Mouse (Mus musculus): ENCODE data around the gene Ifna1.
"Not testable (repeated sequence)": the region's sequence is repeated elsewhere in the genome, so short reads cannot be mapped to it uniquely, and the experiment has no call there.

The Ifna1 gene

DNA sequence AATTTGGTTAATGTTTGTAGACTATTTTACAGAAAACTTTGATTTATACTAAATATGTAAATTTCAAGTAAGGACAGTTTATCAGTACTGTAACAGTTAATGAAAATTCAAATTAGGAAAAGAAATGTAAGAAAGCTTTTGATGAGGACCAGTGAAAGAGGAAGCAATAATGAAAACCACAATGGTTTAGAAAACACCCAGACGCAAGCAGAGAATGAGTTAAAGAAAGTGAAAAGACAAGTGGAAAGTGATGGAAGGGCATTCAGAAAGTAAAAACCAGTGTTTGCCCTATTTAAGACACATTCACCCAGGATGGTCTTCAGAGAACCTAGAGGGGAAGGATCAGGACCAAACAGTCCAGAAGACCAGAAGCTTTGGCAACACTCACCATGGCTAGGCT, at the start of gene Ifna1:
TSS of gene Ifna1 (plus strand) at position 390 of the 400 bp plus-strand sequence.
- no peak for DNase-seq (ENCODE audit: extremely low read depth, low read depth, low spot score)

DNA sequence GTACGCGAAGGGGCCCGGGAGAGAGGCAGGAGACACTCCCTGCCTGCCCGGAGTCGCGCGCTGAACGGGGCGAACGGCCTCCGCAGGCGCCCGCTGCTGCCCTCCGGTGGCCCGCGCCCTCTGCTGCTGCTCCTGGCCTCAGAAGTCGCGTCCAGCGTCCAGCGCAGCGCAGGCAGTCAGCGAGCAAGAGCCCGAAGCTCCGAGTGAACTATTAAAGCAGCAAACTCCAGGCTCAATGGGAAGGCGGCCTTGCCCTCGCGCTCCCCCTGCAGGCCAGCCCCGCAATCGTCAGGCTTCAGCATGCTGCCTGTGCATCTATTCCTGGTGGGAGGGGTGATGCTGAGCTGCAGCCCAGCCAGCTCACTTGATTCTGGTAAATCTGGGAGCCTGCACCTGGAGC, 46.9 kb upstream of the Ifna1 start, which contains the start of gene Gm13287:
TSS of gene Gm13287 (plus strand) at position 301 of the 400 bp plus-strand sequence.
- DNase-seq (ENCODE audit: extremely low read depth, low read depth, low spot score): not testable (repeated sequence)

DNA sequence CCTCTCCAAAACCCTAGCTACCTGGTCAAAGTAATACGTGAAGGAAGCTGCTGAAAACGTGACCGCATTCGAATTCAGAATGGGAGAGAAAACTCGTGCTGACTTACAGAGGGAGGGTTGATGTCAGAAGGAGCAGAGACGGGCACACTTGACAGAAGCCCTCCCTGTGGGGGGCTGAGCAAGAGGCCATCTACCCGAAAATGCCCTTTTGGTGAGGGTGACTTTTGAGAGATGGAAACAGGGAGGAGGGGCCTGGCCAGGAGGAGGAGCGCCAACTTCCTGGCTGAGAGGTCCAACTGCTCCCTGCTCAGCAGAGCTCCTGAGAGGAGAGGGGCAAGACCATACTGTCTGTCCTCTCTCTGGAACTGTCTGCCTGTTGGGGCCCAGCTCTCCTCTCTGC, 44.7 kb upstream of the Ifna1 start, which contains the start of gene Gm13288:
TSS of gene Gm13288 (plus strand) at position 301 of the 400 bp plus-strand sequence.
- DNase-seq (ENCODE audit: extremely low read depth, low read depth, low spot score): not testable (repeated sequence)

DNA sequence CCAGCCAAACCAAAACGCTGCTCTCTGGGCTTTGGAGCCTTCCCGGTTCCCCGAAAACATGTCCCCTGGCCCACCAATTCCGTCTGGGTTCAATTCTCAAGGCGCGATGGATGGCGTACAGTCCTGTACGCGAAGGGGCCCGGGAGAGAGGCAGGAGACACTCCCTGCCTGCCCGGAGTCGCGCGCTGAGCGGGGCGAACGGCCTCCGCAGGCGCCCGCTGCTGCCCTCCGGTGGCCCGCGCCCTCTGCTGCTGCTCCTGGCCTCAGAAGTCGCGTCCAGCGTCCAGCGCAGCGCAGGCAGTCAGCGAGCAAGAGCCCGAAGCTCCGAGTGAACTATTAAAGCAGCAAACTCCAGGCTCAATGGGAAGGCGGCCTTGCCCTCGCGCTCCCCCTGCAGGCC, 44.1 kb upstream of the Ifna1 start:
- not testable (repeated sequence) for DNase-seq (ENCODE audit: extremely low read depth, low read depth, low spot score)

DNA sequence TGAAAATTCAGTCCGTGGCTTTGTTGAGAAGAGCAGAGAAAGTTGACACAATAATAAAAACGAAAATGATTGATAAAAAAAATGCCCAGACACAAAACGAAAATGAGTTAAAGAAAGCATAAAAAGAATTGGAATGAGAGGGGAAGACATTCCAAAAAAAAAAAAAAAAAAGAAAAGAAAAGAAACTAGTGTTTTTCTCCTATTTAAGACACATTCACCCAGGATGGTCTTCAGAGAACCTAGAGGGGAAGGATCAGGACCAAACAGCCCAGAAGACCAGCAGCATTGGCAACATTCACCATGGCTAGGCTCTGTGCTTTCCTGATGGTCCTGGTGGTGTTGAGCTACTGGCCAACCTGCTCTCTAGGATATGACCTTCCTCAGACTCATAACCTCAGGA, 34.0 kb upstream of the Ifna1 start, which contains the start of gene Ifna7:
TSS of gene Ifna7 (plus strand) at position 301 of the 400 bp plus-strand sequence.
- DNase-seq (ENCODE audit: extremely low read depth, low read depth, low spot score): no peak

DNA sequence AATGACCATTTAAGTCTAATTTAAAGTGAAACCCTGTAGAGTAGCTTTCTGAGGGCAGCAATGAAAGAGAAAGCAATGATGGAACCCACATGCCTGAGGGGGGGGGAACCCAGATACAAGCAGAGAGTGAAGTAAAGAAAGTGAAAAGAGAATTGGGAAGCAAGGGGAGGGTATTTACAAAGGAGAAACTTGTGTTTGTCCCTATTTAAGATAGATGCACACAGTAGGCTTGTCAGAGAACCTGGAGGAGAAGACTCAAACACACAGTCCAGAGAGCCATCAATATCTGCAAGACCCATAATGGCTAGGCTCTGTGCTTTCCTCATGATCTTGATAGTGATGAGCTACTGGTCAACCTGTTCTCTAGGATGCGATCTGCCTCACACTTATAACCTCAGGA, 30.2 kb upstream of the Ifna1 start, which contains the start of gene Ifna11:
TSS of gene Ifna11 (plus strand) at position 301 of the 400 bp plus-strand sequence.
- DNase-seq (ENCODE audit: extremely low read depth, low read depth, low spot score): no peak

DNA sequence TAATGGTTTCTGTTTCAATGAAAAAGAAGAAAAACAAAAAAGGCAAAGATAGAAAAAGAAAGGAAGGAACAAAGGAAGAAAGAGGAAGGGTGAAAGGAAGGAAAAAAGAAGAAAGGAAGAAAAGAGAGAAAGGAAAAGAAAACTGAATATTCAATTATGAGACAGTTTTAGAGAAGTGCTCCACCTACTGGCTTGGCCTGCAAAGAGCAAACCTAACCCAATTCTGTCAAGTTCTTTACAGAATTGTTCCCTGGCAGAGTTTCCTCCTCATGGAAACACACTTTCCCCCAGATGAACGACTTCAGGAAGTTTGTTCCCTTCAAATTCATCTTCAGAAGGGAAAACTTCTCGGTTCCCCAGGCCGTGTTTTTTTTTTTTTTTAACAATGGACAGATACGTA, 26.9 kb upstream of the Ifna1 start:
- no peak for DNase-seq (ENCODE audit: extremely low read depth, low read depth, low spot score)

DNA sequence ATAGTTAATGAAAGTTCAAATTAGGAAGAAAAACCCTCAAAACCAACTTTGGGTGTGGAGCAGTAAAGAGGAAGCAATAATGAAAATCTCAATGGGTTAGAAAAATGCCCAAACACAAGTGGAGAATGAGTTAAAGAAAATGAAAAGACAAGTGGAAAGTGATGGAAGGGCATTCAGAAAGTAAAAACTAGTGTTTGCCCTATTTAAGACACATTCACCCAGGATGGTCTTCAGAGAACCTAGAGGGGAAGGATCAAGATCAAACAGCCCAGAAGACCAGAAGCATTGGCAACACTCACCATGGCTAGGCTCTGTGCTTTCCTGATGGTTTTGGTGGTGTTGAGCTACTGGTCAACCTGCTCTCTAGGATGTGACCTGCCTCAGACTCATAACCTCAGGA, 22.8 kb upstream of the Ifna1 start, which contains the start of gene Ifna6:
TSS of gene Ifna6 (plus strand) at position 301 of the 400 bp plus-strand sequence.
- DNase-seq (ENCODE audit: extremely low read depth, low read depth, low spot score): not testable (repeated sequence)

DNA sequence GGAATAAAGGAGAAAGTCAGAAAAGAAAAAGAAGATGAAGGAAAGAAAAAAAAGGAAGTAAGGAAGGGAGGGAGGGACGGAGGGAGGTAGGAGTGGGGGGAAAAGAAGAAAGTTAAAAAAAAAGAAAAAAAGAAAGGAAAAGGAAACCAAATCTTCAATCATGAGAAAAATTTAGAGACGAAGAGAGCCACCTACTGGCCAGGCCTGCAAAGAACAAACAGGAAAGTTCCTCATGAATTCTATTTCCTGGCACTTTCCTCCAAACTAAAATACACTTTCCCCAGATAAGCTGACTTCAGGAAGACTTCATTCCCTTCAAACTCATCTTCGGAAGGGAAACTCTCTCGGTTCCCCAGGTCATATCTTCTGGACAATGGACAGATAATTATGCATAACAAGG, 19.4 kb upstream of the Ifna1 start:
- DNase-seq (ENCODE audit: extremely low read depth, low read depth, low spot score): no peak

DNA sequence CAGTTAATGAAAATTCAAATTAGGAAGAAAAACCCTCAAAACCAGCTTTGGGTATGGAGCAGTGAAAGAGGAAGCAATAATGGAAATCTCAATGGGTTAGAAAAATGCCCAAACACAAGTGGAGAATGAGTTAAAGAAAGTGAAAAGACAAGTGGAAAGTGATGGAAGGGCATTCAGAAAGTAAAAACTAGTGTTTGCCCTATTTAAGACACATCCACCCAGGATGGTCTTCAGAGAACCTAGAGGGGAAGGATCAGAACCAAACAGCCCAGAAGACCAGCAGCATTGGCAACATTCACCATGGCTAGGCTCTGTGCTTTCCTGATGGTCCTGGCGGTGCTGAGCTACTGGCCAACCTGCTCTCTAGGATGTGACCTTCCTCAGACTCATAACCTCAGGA, 14.7 kb upstream of the Ifna1 start, which contains the start of gene Ifna5:
TSS of gene Ifna5 (plus strand) at position 301 of the 400 bp plus-strand sequence.
- not testable (repeated sequence) for DNase-seq (ENCODE audit: extremely low read depth, low read depth, low spot score)

DNA sequence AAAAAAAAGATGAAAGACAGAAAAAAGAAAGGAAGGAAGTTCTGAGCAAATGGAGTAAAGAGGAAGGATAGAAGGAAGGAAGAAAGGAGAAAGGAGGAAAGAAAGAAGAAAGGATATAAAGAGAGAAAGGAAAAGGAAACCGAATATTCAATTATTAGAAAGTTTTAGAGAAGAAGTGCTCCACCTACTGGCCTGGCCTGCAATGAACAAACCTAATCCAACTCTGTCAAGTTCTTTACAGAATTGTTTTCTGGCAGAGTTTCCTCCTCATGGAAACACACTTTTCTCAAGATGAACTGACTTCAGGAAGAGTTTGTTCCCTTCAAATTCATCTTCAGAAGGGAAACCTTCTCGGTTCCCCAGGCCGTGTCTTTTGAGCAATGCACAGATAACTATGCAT, 11.1 kb upstream of the Ifna1 start:
- no peak for DNase-seq (ENCODE audit: extremely low read depth, low read depth, low spot score)

DNA sequence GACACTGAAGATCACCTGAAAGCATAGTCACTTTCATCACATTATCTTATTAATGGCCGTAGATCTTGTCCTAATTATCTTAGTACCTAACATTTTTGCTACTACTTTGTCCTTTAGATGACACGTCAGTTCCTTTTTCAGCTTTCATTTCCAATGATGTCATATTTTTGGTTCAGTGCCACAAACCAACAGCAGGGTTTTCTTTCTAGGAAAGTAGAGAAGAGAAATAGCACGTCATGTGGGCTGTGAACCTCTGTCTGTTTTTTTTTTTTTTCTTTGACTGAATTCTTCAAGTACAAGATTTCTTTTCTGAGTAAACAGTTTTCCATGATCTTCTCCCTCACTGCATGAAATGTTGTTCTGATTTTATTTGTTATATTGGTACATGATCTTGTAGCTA, 9.8 kb upstream of the Ifna1 start:
- DNase-seq (ENCODE audit: extremely low read depth, low read depth, low spot score): no peak

DNA sequence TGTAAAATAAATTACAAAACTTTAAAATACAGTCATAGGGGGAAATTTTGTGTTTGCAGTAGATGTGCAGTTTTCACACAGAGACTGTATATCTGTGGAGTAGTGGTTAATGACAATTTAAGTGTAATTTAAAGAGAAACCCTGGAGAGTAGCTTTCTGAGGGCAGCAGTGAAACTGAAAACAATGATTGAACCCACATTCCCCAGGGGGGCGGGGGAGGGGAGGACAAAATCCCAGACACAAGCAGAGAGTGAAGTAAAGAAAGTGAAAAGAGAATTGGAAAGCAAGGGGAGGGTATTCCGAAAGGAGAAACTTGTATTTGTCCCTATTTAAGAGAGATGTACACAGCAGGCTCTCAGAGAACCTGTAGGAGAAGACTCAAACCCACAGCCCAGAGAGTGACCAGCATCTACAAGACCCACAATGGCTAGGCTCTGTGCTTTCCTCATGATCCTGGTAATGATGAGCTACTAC, 8.4 kb upstream of the Ifna1 start, which contains the start of gene Ifna4:
TSS of gene Ifna4 (plus strand) at position 424 of the 474 bp plus-strand sequence.
- no peak for DNase-seq (ENCODE audit: extremely low read depth, low read depth, low spot score)

DNA sequence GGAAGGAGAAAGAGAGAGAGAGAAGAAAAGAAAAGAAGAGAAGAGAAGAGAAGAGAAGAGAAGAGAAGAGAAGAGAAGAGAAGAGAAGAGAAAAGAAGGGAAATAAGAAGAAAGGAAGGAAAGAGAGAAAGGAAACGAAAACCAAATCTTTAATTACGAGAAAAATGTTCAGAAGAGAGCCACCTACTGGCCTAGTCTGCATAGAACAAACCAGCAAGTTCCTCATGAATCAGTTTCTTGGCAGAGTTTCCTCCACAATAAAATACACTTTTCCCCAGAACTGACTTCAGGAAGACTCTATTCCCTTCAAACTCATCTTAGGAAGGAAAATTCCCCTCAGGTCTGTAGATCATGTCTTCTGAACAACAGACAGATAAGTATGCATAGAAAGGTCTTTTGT, 4.6 kb upstream of the Ifna1 start:
- no peak for DNase-seq (ENCODE audit: extremely low read depth, low read depth, low spot score)

DNA sequence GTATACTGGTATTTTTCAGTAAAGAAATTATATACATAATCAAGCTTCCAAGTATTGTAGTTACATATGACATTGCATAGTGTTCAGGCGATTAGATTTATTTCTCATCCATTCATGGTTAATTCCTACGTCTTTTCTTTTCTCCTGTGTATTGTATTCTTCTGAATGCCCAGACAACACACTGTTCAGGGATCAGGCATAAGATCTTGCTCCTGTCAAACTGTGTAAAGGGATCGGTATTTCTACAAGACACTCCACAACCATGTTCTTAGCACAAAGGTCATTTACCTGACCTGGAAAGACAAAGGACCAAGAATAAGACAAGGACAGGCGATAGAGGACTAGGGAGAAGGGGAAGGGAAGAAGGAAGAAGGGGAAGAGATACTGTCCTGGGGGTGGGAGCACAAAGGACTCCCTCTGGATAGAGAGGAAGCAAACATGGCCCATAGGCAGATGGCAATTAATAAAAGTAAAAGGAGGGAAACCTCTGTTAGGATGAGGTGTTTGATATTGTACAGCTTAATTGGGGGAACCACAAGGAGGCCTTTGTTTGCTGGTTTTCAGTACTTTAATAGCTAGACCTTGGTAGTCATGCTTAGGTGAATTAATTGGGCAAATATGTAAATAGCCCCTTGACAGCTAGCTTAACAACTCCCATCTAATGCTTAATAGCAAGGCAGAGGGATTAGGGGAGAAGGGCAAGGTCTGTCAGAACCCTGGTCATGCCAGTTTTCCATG, 1.3 kb downstream of the Ifna1 start:
- DNase-seq (ENCODE audit: extremely low read depth, low read depth, low spot score): no peak

DNA sequence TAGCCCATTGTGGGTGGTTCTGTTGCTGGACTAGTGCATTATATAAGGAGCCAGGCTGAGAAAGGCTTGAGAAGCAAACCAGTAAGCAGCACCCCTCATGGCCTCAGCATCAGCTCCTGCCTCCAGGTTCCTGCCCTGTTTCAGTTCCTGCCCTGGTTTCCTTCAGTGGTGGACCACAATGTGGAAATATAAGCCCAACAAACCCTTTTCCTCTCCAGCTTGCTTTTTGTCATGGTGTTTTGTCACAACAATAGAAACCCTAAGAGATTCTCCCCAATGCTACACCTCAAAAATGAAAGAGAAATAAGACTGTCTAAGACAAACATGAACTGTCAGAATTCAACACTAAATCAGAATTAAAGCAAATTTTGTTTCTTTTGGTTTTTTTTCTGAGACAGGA, 9.3 kb downstream of the Ifna1 start:
- no peak for DNase-seq (ENCODE audit: extremely low read depth, low read depth, low spot score)

DNA sequence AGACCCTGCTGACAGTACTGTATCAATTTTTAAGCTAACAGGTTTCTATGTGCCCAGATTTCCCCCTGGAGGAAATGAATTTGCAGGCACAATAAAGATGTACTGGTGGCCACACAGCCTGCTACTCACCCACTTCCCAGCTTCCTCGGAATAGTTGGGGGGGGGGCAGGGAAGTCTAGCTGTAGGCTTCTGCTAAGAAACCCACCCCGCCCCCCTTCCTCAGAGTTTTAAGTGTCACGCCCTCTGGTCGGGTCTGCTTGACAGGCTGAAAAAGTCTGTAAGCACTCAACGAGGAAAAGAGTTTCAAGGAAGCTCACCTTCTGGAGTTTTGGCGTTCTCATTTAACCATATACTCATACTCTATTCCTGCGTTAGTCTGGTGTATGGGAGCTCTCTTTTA, 13.4 kb downstream of the Ifna1 start:
- DNase-seq (ENCODE audit: extremely low read depth, low read depth, low spot score): no peak

DNA sequence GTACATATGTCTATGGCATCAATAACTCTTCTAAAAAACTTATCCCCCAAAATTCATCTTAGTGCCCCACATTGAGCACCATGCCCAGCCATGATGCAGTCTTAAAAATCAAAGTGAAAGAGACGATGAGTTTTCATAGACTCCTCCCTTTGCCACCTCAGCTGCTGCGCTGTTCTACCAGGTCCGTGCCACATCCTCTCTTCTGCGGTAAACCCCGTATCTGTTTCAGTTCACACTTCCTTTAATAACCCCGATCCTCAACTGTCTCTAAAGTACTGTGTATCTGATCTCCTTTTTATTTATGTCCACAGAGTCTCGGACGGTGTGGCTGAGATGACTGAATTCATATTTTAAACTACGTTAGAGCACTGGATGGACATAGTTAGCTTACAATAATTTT, 14.7 kb downstream of the Ifna1 start:
- DNase-seq (ENCODE audit: extremely low read depth, low read depth, low spot score): no peak

DNA sequence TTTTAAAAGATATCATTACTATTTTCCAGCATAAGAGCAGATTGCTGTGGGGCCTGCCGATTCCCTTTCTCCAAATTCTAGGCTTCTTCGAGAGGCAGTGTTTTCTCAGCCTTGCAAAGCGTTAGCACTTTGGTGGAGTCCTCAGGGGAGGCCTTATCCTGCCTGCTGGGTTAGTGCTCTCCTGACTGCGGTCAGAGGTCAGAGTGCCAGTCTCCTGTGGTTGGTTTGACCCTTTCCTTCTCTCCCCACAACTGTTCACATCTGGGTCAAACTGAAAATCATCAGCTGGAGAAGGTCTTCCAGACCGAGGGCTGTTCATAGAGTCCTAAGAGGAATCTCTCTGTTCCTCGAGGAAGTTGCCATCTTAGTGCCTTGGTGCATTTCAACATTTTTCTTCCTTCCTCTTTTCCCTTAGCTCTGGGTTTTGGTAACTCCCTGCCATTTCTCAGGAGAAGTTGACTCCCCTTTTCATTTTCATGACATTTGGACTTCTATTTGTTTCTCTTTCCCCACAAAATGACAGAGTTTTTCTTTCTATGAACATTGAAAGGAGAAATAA, 15.2 kb downstream of the Ifna1 start:
- DNase-seq (ENCODE audit: extremely low read depth, low read depth, low spot score): no peak

DNA sequence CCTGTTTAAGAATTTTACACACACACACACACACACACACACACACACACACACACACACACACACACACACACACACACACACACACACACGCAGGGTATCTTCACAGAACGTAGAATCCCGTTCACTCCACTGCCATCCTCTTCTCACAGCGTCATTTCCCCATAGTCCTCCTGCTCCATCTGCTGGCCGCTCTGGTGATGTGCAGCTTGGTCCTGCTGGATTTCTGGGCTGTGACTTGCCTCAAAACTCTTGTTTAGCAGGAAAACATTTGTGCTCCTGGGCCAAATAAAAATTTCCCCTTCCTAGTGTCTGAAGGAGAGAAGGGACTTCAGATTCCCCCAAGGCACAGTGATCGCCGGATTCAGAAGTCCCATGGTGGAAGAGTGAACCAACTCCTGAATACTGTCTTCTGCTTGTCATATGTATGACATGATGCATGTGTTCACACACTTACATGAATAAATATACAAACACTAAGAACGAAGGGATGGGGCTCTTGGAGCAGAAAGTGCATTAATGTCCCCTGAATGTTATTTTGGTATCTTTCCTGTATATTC, 17.6 kb downstream of the Ifna1 start:
- DNase-seq (ENCODE audit: extremely low read depth, low read depth, low spot score): no peak

All from fat pad, adult 2 months (tissue).